Mouse (Mus musculus) liver, adult 2 months (tissue): Measurements from ENCODE around the gene C5ar1.

Experiments used
- CTCF ChIP-seq: fragments of 200-500 bp; IDR thresholded peaks from 2 replicates; pipeline ENCODE4 v1.5.1; 2011; ENCODE audit warnings: low read depth, low read length, control low read depth
- POLR2A ChIP-seq: fragments of 200-500 bp; IDR thresholded peaks from 2 replicates; pipeline ENCODE4 v1.6.1; 2011; ENCODE audit warnings: low read length, control low read depth; ENCODE audit not compliant: insufficient read depth; ENCODE audit errors: extremely low read depth

- TF ChIP-seq CTCF (no peak), POLR2A (no peak)
Measured at GRCm38 (mm10) chr7:16273766-16274140, 14.4 kb upstream of the C5ar1 start.
